Mouse (Mus musculus): ENCODE data around the gene Tsga10ip. TPM values are rescaled to one million over a fixed set of nuclear protein-coding genes. Genes with fewer than 3 reads are reported as not detected.

Gene Tsga10ip
- under 1 TPM; 0.15 to 0.57 TPM for polyA plus RNA-seq (2012; fragmentation: generic; extraction: Trizol)

DNA sequence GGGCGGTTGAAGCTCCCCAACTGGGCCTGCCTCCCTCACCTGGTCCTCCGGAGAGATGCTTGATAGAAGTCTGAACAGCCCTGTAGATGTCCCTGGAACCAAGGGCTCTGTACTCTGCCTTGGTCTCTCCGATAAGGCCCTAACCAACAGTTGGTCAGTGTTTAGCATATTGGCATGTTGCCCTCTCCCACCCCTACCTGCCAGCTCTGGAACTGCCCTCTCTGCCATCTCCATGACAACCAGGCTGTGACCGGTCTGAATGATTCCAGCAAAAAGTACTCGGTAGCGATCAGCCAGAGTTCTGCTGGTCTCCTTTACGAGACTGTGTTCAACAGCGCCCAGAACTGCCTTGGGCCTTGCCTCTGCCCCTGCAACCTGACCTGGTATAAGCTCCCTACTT lies at the start of gene Tsga10ip:
Tsga10ip (minus strand) TSS at position 234 of the 400 bp plus-strand sequence.

DNA sequence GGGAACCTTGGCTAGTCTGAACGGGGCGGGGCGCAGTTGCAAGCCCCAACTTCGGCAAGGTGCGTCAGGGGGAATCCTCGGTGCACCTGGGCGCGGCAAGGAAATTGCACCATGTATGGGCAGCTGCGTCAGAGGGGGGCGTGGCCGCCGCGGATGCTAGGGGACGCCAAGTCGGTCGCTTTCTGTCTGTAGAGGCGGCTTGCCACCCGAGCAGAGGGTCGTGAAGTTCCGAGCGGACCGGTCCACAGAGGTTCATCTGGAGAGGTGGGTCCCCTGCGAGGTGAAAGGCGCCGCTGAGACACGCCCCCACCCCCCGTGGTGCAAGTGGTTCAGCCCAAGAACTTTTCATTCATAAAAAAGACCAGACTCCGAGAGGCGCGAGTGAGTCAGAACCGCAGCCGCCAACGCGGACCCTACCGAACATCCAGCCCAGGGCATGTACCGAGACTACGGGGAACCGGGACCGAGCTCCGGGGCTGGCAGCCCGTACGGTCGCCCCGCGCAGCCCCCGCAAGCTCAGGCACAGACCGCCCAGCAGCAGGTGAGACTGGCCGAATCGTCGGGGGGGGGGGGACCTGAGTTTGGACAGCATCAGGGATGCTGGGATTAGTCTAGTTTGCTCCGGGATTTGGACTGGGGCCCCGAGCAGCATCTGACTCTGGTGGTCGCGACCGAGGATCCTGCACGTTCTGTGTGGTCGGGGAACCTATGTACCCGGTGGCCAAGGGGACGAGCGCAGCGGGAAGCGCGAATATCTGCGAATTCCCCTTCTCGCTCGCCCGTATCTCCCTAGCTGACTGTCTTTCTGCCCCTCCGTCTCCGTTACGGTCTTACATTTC lies 45.4 kb upstream of the Tsga10ip start, which contains the start of gene Fosl1:
Fosl1 (plus strand) TSS at position 33 of the 839 bp plus-strand sequence.

DNA sequence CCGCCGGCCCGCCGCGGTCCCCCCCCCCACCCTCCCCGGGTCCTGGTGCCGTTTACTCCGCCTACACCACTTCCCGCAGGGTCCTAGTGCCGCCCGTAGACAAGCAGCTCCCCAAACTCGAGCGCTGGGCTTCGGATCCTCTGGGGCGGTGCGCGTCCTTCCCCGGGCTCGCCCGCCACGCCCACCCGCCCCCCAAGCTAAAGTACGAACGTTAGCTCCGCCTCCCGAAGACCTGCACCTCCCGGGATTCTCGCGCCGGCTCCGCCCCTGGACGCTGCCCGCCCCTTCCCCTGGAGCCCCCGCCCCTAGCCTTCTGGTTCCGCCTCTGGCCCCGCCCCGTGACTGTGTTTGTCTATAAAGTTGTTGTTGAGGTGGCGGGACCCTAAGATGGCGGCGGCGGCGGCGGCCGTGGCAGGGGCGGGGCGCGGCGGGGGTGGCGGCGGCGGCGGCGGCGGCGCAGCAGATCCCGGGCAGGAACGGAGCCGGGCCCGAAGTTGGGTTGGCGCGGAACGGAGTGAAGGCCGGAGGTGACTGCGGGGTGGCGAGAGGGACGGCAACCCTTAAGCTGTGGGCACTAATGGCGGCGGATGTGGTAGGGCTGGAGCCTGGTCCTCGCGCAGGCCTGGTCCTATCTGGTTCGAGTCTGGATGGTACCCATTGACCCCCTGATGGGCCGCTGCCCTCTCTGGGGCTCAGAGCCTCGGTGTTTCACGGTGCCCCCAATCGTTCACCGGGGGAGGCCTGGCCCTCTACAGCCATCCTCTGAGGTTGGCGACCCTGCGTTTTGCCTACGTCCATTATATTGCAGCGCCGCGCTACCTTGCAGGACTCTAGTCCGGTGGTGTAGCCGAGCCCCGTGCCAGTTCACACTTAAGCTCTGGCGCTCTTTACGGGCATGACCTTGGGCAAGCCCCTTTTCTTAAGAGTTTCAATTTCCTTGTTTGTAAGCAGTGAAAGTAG lies 22.7 kb upstream of the Tsga10ip start, which contains the start of the genes Drap1 and AI837181:
Drap1 (minus strand) TSS at position 198 of the 960 bp plus-strand sequence.
AI837181 (plus strand) TSS at position 363 of the 960 bp plus-strand sequence.

DNA sequence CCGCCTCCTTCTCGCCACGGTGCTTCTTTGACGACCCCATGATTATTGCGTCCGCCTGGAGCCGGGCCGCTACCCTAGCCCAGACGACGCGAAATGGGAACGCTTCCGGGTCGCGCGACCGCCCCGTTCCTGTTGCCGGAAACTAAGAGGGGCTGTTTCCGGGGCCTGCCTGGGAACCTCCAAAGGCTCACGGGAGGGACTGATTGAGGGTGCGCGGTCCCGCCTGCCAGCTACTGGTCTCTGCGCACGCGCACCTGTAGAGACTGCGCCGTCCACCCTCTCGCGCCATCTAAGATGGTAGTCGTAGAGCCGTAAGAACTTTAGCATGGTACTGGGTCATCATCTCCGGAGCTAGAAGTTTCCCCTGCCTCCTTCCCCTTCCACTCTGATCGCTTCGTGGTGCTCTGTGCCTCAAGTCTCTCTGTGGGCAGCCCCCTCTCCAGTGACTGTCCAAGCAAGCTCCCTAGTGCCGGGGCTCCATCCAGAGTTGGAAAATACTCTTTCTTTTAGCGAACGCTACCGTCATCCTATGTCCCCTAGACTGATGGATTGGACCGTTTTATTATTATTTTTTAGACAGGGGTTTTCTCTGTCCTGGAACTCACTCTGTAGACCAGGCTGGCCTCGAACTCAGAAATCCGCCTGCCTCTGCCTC lies 13.6 kb downstream of the Tsga10ip start, which contains the start of gene Sart1:
Sart1 (minus strand) TSS at position 116 of the 655 bp plus-strand sequence.

DNA sequence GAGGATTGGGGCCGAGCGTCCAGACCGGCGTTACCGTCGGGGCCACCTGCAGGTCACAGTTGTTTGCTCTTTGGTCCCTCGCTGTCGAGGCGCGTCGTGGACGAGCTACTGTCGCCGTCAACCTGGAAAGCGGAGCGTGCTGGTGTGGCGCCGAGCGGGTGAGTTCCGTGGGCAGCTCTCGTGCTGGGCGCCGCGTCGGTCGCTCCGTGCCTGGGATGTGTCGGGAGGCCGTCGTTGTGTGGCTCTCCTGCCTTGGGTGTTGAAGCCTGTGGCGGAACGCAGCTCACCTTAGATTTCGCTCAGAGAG lies 35.3 kb downstream of the Tsga10ip start, which contains the start of gene Banf1:
Banf1 (minus strand) TSS at position 116 of the 307 bp plus-strand sequence.

DNA sequence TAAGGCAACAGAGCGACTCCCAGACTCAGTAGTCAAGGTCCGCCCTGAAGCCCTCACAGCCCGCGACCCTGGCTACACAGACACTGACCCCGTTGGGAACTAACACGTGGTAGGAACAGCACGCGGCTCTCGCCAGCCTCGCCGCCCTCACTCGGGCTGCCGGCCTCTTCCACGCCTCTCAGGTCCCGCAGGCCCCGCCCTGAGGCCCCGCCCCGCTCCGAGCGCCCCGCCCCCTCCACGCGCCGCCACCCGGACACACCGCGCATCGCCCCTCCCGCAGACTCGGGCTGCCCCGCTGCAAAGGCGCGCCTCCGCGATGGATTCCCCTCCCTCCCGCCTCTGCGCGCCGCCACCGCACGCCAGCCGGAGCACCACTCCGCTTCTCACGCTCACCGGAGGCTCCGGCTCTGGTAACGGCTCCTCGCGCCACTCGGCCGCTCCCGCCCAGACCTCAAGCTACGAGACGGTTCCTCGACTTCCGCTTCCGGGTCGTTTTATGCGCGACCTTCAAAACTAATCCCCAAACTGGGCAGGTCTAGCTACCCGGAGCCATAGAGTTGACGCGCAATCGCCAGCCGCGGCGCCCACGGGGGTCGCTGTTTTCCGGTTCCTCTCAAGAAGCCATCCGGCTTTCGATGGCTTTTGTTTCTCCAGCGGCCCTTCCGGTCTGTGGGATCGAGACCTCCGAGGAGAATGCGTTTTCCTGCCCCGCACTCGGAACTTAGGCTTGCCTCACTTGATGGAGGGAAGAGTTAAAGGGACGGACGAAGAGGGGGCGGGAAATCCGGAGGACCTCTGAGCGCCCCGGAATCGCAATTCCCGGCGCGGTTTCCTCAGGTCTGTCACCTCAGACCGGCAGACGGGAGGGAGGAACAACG lies 35.9 kb downstream of the Tsga10ip start, which contains the start of gene Eif1ad:
Eif1ad (plus strand) TSS at position 567 of the 878 bp plus-strand sequence.

DNA sequence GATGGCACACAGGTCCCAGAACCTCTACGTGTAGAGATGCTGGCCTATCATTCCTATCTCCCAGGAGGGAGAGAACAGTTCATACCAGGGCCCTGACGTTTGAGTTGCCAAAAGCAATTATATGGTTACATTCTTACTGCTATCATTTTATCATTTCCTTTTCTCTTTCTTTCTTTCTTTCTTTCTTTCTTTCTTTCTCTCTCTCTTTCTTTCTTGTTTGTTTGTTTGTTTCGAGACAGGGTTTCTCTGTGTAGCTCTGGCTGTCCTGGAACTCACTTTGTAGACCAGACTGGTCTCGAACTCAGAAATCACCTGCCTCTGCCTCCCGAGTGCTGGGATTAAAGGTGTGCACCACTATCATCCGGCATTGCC lies 52.8 kb downstream of the Tsga10ip start, which contains the start of gene Cst6:
Cst6 (minus strand) TSS at position 73 of the 372 bp plus-strand sequence.

Other genes starting within 250 kb of the Tsga10ip start
- gene Pacs1, start 129.4 kb downstream of the Tsga10ip start, polyA plus RNA-seq (2012; fragmentation: generic; extraction: Trizol): 10 to 100 TPM in 1 of 2 experiments, 1 to 10 TPM in 1; 7.7 to 24.1 TPM
- 100 to 1,000 TPM; 155 to 206 TPM for gene Sf3b2, start 107.1 kb downstream of the Tsga10ip start, polyA plus RNA-seq (2012; fragmentation: generic; extraction: Trizol)
- under 1 TPM; 0.01 to 0.04 TPM for gene Gal3st3, start 104.2 kb downstream of the Tsga10ip start, polyA plus RNA-seq (2012; fragmentation: generic; extraction: Trizol)
- gene Catsper1, start 66.8 kb downstream of the Tsga10ip start, polyA plus RNA-seq (2012; fragmentation: generic; extraction: Trizol): under 1 TPM in 1 of 2 experiments, not detected in 1; 0.01 TPM
- gene Cst6, start 53.0 kb downstream of the Tsga10ip start, polyA plus RNA-seq (2012; fragmentation: generic; extraction: Trizol): 10 to 100 TPM; 13.3 to 17.5 TPM
- gene Eif1ad, start 35.8 kb downstream of the Tsga10ip start, polyA plus RNA-seq (2012; fragmentation: generic; extraction: Trizol): 10 to 100 TPM; 19.7 to 31.1 TPM
- 100 to 1,000 TPM; 410 to 751 TPM for gene Banf1, start 35.4 kb downstream of the Tsga10ip start, polyA plus RNA-seq (2012; fragmentation: generic; extraction: Trizol)
- gene Sart1, start 13.8 kb downstream of the Tsga10ip start, polyA plus RNA-seq (2012; fragmentation: generic; extraction: Trizol): 100 to 1,000 TPM in 1 of 2 experiments, 10 to 100 TPM in 1; 90.8 to 138 TPM
- 100 to 1,000 TPM; 562 to 812 TPM for gene Drap1, start 22.5 kb upstream of the Tsga10ip start, polyA plus RNA-seq (2012; fragmentation: generic; extraction: Trizol)
- 100 to 1,000 TPM; 130 to 150 TPM for gene AI837181, start 22.6 kb upstream of the Tsga10ip start, polyA plus RNA-seq (2012; fragmentation: generic; extraction: Trizol)
- gene Fosl1, start 45.0 kb upstream of the Tsga10ip start, polyA plus RNA-seq (2012; fragmentation: generic; extraction: Trizol): 10 to 100 TPM; 12.6 to 75.6 TPM
- 10 to 100 TPM; 19.1 to 30.2 TPM for gene Ccdc85b, start 55.4 kb upstream of the Tsga10ip start, polyA plus RNA-seq (2012; fragmentation: generic; extraction: Trizol)
- 10 to 100 TPM; 64.4 to 74.0 TPM for gene Fibp, start 58.1 kb upstream of the Tsga10ip start, polyA plus RNA-seq (2012; fragmentation: generic; extraction: Trizol)
- 1 to 10 TPM in 1 of 2 experiments, under 1 TPM in 1; 0.12 to 1.7 TPM for gene Ctsw, start 66.0 kb upstream of the Tsga10ip start, polyA plus RNA-seq (2012; fragmentation: generic; extraction: Trizol)
- 100 to 1,000 TPM; 126 to 239 TPM for gene Efemp2, start 71.4 kb upstream of the Tsga10ip start, polyA plus RNA-seq (2012; fragmentation: generic; extraction: Trizol)
- gene Mus81, start 85.9 kb upstream of the Tsga10ip start, polyA plus RNA-seq (2012; fragmentation: generic; extraction: Trizol): 10 to 100 TPM; 60.9 to 64.0 TPM
- gene Cfl1, start 87.9 kb upstream of the Tsga10ip start, polyA plus RNA-seq (2012; fragmentation: generic; extraction: Trizol): 1,000 to 10,000 TPM; 1,421 to 2,469 TPM
- under 1 TPM; 0.05 to 0.50 TPM for gene 1700020D05Rik, start 101.3 kb upstream of the Tsga10ip start, polyA plus RNA-seq (2012; fragmentation: generic; extraction: Trizol)
- 1 to 10 TPM; 1.8 to 8.4 TPM for gene Snx32, start 108.0 kb upstream of the Tsga10ip start, polyA plus RNA-seq (2012; fragmentation: generic; extraction: Trizol)
- gene Ovol1, start 158.1 kb upstream of the Tsga10ip start, polyA plus RNA-seq (2012; fragmentation: generic; extraction: Trizol): under 1 TPM in 1 of 2 experiments, not detected in 1; 0.02 TPM
- 1 to 10 TPM; 6.6 to 7.6 TPM for gene Ap5b1, start 165.5 kb upstream of the Tsga10ip start, polyA plus RNA-seq (2012; fragmentation: generic; extraction: Trizol)
- gene Rnaseh2c, start 199.3 kb upstream of the Tsga10ip start, polyA plus RNA-seq (2012; fragmentation: generic; extraction: Trizol): 100 to 1,000 TPM; 102 to 285 TPM
- 10 to 100 TPM; 20.8 to 66.9 TPM for gene Kat5, start 207.7 kb upstream of the Tsga10ip start, polyA plus RNA-seq (2012; fragmentation: generic; extraction: Trizol)
- 10 to 100 TPM; 47.2 to 73.0 TPM for gene Rela, start 235.0 kb upstream of the Tsga10ip start, polyA plus RNA-seq (2012; fragmentation: generic; extraction: Trizol)